Mouse (Mus musculus): ENCODE data around the gene Vsir. TPM values are rescaled to one million over a fixed set of nuclear protein-coding genes. Genes with fewer than 3 reads are reported as not detected.

The Vsir gene
- polyA plus RNA-seq, 1 experiment: 155 TPM

DNA sequence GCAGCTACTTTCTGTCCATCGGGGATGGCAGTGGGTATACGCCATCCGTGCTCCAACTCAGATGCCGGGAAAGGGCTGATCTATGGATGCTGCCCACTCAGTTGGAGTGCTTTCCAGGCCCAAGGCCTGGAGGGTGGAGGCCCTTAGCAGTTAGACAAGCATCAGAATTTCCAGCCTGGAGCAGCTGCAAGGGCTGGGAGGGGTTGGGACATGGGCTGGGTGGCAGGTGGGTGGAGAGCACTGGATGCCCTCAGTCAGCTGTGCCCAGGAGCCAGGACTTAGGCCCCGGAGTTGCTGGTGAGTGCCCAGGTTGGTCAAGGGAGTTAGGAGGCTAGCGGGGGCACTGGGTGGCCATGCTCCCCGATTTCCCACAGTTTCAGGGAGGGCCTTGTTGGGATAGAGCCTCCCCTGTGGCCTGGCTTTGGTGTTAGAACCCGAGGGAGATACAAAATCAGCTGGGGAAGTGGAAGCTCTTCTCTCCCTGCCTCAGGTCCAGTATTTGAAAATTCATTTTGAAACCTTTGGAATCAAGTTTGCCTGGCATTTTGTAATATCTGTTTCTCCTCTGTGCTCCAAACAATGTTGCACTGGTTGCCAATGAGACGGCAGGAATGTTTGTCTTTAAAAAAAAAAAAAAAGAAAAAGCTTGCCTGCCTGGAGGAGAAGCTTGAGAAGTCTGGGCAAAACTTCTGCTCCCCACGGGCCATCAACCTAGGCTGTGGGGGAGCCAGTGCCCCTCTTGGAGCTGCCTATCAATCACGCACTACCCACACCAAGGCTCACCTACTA, 54.0 kb downstream of the Vsir start:
- Histone ChIP-seq H3K27me3 (ENCODE audit: control insufficient read depth, insufficient read depth, low read length) (no peaks in the 10 kb centered on the region), H3K27ac (ENCODE audit: insufficient read depth, low read length) (no peak overlapping the region), H3K4me3 (ENCODE audit: extremely low read depth, insufficient read depth, insufficient read length) (no peak overlapping the region), H3K36me3 (ENCODE audit: control insufficient read depth, insufficient read depth, low read length) (no peaks in the 10 kb centered on the region), H3K4me1 (ENCODE audit: control insufficient read depth, insufficient read depth, insufficient read length) (no peaks in the 10 kb centered on the region)
- no peak for DNase-seq (ENCODE audit: low read depth in 1 of 2, low spot score in 2 of 2)
- no peak for TF ChIP-seq CTCF (IDR thresholded peaks at IDR 0.05; ENCODE audit: extremely low read depth, insufficient read depth, insufficient read length, insufficient replicate concordance)
- TF ChIP-seq POLR2A (IDR thresholded peaks at IDR 0.05; ENCODE audit: low read depth, low read length): no peak
- 85% methylated on average over 11 of the region's 11 CpGs for WGBS

DNA sequence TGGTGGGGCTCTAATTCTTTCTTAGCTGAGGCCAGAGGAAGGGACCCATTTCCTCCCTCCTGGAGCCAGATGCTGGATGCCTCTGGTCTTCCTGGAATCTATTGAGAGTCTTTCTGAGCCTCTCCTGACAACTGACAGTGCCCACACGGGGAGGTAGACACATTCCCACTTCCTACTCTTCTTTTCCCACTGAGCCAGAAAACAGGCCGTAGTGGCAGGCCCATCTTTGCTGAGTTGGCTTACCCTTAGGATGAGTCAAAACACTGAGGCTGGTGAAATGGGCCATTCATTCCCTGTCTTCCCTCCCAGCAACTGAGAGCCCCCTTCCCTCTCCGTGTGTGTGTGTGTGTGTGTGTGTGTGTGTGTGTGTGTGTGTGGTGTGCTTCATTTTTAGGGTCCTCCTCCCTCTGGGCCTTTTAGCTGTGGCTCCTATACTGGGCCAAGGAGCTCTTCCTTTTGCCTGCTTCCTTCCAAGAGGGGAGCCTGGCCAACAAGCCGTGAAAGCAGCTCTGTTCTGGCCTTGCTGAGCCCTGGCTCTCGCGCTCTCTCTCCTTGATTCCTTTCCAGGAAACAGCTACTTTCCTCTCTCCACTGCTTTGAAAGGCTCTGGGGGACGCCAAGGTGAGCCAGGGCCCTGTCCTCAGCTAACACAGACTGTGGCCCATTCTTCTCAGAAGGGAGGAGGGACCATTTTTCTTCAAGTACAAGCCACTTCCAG, 59.0 kb downstream of the Vsir start:
- WGBS: 80% methylated on average over 7 of the region's 7 CpGs
- no peak overlapping the region for H3K4me3 ChIP-seq (ENCODE audit: extremely low read depth, insufficient read depth, insufficient read length)
- no peaks in the 10 kb centered on the region for H3K4me1 ChIP-seq (ENCODE audit: control insufficient read depth, insufficient read depth, insufficient read length)
- H3K36me3 ChIP-seq (ENCODE audit: control insufficient read depth, insufficient read depth, low read length): no peaks in the 10 kb centered on the region
- TF ChIP-seq POLR2A (IDR thresholded peaks at IDR 0.05; ENCODE audit: low read depth, low read length) (no peak), CTCF (IDR thresholded peaks at IDR 0.05; ENCODE audit: extremely low read depth, insufficient read depth, insufficient read length, insufficient replicate concordance) (no peak)
- H3K27me3 ChIP-seq (ENCODE audit: control insufficient read depth, insufficient read depth, low read length): no peaks in the 10 kb centered on the region
- no peak overlapping the region for H3K27ac ChIP-seq (ENCODE audit: insufficient read depth, low read length)
- DNase-seq (ENCODE audit: low read depth in 1 of 2, low spot score in 2 of 2): no peak

DNA sequence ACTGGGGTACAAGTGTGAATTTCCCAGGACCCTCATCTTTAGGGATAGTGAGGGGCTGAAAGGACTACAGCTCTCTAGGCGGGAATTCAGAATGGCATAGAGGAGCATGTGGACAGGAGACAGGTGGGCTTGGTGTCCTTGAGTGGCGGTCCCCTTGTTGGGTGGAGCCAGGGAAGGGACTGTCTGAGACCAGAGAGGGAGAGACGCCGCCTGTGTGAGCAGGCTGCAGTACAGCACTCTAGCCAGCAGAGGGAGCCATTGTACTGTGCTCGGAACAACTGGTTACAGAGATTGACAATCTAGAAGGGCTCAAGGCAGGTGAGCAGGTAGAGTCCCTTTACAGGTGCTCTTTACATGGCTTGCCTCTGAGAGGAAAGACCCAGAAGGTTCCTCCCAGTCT, 61.2 kb downstream of the Vsir start:
- WGBS: 10% methylated on average over 5 of the region's 5 CpGs
- no peaks in the 10 kb centered on the region for H3K27me3 ChIP-seq (ENCODE audit: control insufficient read depth, insufficient read depth, low read length)
- H3K36me3 ChIP-seq (ENCODE audit: control insufficient read depth, insufficient read depth, low read length): no peaks in the 10 kb centered on the region
- TF ChIP-seq POLR2A (IDR thresholded peaks at IDR 0.05; ENCODE audit: low read depth, low read length) (no peak), CTCF (IDR thresholded peaks at IDR 0.05; ENCODE audit: extremely low read depth, insufficient read depth, insufficient read length, insufficient replicate concordance) (peak; percentile 95; the same call in 1 of the 2 replicates)
- H3K4me1 ChIP-seq (ENCODE audit: control insufficient read depth, insufficient read depth, insufficient read length): no peaks in the 10 kb centered on the region
- no peak overlapping the region for H3K4me3 ChIP-seq (ENCODE audit: extremely low read depth, insufficient read depth, insufficient read length)
- no peak overlapping the region for H3K27ac ChIP-seq (ENCODE audit: insufficient read depth, low read length)
- DNase-seq (ENCODE audit: low read depth in 1 of 2, low spot score in 2 of 2): peak; percentile 31 to 65

DNA sequence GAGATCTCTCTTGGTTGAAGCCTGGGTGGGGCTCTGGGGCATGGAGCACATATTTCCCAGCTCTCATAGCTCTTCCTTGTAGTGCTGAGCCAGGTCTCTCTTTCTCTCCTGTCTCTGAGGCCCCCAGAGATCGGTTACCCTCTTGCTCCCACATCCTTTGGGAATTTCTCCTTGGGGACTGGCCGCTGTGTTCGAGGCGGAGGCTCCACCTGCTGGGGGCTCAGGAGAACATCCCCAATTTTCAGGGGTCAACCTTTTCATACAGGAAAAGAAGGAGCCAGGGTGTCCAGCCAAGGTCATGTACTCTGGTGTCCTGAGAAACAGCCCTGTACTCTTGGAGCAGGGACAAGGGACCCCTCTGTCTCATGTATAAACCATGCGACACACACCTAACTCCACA, 65.1 kb downstream of the Vsir start:
- WGBS: 51% methylated on average over 5 of the region's 5 CpGs

DNA sequence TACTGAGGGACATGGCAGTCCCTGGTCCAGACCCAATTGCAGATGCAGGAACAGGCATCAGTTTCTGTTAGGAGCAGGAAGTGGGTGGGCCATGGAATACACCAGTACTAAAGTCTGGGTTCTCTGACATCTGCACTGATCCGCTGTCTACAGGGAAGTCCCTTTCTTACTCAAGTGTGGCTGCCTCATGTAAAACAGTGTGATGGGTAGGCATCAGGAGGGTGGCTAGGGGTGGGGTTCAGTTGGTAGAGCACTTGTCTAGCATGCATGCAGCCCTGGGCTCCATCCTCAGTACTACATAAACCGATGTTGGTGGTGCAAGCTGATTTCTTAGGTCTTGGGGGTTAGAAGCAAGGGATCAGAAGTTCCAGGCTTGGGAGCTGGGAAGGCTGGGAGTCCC, 67.1 kb downstream of the Vsir start:
- no peak overlapping the region for H3K4me3 ChIP-seq (ENCODE audit: extremely low read depth, insufficient read depth, insufficient read length)
- peak; percentile 34 to 45 for DNase-seq (ENCODE audit: low read depth in 1 of 2, low spot score in 2 of 2)
- peaks cover 3% of the 10 kb centered on the region; the same call in 1 of the 2 replicates for H3K4me1 ChIP-seq (ENCODE audit: control insufficient read depth, insufficient read depth, insufficient read length)
- no peaks in the 10 kb centered on the region for H3K36me3 ChIP-seq (ENCODE audit: control insufficient read depth, insufficient read depth, low read length)
- 40% methylated on average over 2 of the region's 2 CpGs for WGBS
- H3K27me3 ChIP-seq (ENCODE audit: control insufficient read depth, insufficient read depth, low read length): no peaks in the 10 kb centered on the region
- H3K27ac ChIP-seq (ENCODE audit: insufficient read depth, low read length): no peak overlapping the region
- TF ChIP-seq CTCF (IDR thresholded peaks at IDR 0.05; ENCODE audit: extremely low read depth, insufficient read depth, insufficient read length, insufficient replicate concordance): no peak
- no peak for TF ChIP-seq POLR2A (IDR thresholded peaks at IDR 0.05; ENCODE audit: low read depth, low read length)

More for the DNA sequence above, 65.1 kb downstream of the Vsir start:
- H3K36me3 ChIP-seq (ENCODE audit: control insufficient read depth, insufficient read depth, low read length): no peaks in the 10 kb centered on the region
- no peak for TF ChIP-seq POLR2A (IDR thresholded peaks at IDR 0.05; ENCODE audit: low read depth, low read length)
- no peak for TF ChIP-seq CTCF (IDR thresholded peaks at IDR 0.05; ENCODE audit: extremely low read depth, insufficient read depth, insufficient read length, insufficient replicate concordance)
- H3K27ac ChIP-seq (ENCODE audit: insufficient read depth, low read length): no peak overlapping the region
- H3K4me1 ChIP-seq (ENCODE audit: control insufficient read depth, insufficient read depth, insufficient read length): peaks cover 3% of the 10 kb centered on the region; the same call in 1 of the 2 replicates
- no peak overlapping the region for H3K4me3 ChIP-seq (ENCODE audit: extremely low read depth, insufficient read depth, insufficient read length)
- H3K27me3 ChIP-seq (ENCODE audit: control insufficient read depth, insufficient read depth, low read length): no peaks in the 10 kb centered on the region
- DNase-seq (ENCODE audit: low read depth in 1 of 2, low spot score in 2 of 2): no peak

DNA sequence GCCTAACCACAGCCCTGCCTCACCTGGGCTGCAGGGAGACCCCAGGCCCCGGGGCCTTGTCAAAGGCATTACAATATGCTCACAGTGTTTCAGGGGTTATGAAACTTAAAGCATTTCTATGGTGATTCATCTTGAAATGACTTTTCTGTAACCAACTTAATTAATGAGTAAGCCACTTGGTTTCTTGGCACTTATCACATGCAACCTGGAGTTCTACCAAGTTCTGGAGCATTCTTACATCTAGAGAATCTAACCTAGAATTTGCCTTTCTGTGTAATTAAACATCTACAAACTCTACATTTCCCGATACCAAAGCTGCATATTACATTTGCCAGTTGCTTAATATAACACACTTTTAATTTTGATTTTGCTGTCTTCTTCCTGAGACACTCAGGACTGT, 70.4 kb downstream of the Vsir start:
- DNase-seq (ENCODE audit: low read depth in 1 of 2, low spot score in 2 of 2): no peak
- Histone ChIP-seq H3K4me1 (ENCODE audit: control insufficient read depth, insufficient read depth, insufficient read length) (peaks cover 3% of the 10 kb centered on the region; the same call in 1 of the 2 replicates), H3K27ac (ENCODE audit: insufficient read depth, low read length) (no peak overlapping the region), H3K4me3 (ENCODE audit: extremely low read depth, insufficient read depth, insufficient read length) (no peak overlapping the region), H3K27me3 (ENCODE audit: control insufficient read depth, insufficient read depth, low read length) (no peaks in the 10 kb centered on the region), H3K36me3 (ENCODE audit: control insufficient read depth, insufficient read depth, low read length) (no peaks in the 10 kb centered on the region)
- WGBS: 68% methylated on average over 2 of the region's 2 CpGs
- no peak for TF ChIP-seq POLR2A (IDR thresholded peaks at IDR 0.05; ENCODE audit: low read depth, low read length)
- no peak for TF ChIP-seq CTCF (IDR thresholded peaks at IDR 0.05; ENCODE audit: extremely low read depth, insufficient read depth, insufficient read length, insufficient replicate concordance)

Measured in spleen, adult 2 months (tissue).